Mouse (Mus musculus): ENCODE measurements at regions not wholly inside any gene's neighbourhood (a gene's known extent, or its start where the extent isn't known, plus 50 kb on each side); places are given as distances from the start of the nearest gene placed in this dataset.

- DNase-seq (ENCODE audit: low spot score) = no peak
Measured at GRCm38 (mm10) chr12:106399085-106399484, 389.1 kb downstream of the Vrk1 start.

GRCm38 (mm10) chr12:106411075-106411474 lies 401.0 kb downstream of the Vrk1 start:
- DNase-seq (ENCODE audit: low spot score) = no peak

GRCm38 (mm10) chr12:106426631-106427030 lies 416.6 kb downstream of the Vrk1 start:
- no peak for DNase-seq (ENCODE audit: low spot score)

- no peak for DNase-seq (ENCODE audit: low spot score)
Measured at GRCm38 (mm10) chr12:106429991-106430390, 420.0 kb downstream of the Vrk1 start.

- no peak for DNase-seq (ENCODE audit: low spot score)
Measured at GRCm38 (mm10) chr12:106445151-106445550, 435.1 kb downstream of the Vrk1 start.

- DNase-seq (ENCODE audit: low spot score) = no peak
Measured at GRCm38 (mm10) chr12:106445976-106446375, 435.9 kb downstream of the Vrk1 start.

- no peak for DNase-seq (ENCODE audit: low spot score)
Measured at GRCm38 (mm10) chr12:106446876-106447532, 437.0 kb downstream of the Vrk1 start.

GRCm38 (mm10) chr12:106448551-106448950 lies 438.5 kb downstream of the Vrk1 start:
- DNase-seq (ENCODE audit: low spot score) = no peak

GRCm38 (mm10) chr12:106453491-106453890 lies 443.5 kb downstream of the Vrk1 start:
- DNase-seq (ENCODE audit: low spot score) = no peak

GRCm38 (mm10) chr12:106458215-106458614 lies 448.2 kb downstream of the Vrk1 start:
- no peak for DNase-seq (ENCODE audit: low spot score)

- DNase-seq (ENCODE audit: low spot score) = no peak
Measured at GRCm38 (mm10) chr12:106460650-106461049, 450.6 kb downstream of the Vrk1 start.

GRCm38 (mm10) chr12:106462281-106462680 lies 452.3 kb downstream of the Vrk1 start:
- DNase-seq (ENCODE audit: low spot score) = no peak

- DNase-seq (ENCODE audit: low spot score) = no peak
Measured at GRCm38 (mm10) chr12:106464701-106465100, 454.7 kb downstream of the Vrk1 start.

- no peak for DNase-seq (ENCODE audit: low spot score)
Measured at GRCm38 (mm10) chr12:106468173-106468860, 458.3 kb downstream of the Vrk1 start.

- no peak for DNase-seq (ENCODE audit: low spot score)
Measured at GRCm38 (mm10) chr12:106474501-106475165, 464.6 kb downstream of the Vrk1 start.

- DNase-seq (ENCODE audit: low spot score) = no peak
Measured at GRCm38 (mm10) chr12:106475486-106476050, 465.5 kb downstream of the Vrk1 start.

GRCm38 (mm10) chr12:106477040-106477665 lies 467.1 kb downstream of the Vrk1 start:
- no peak for DNase-seq (ENCODE audit: low spot score)

- no peak for DNase-seq (ENCODE audit: low spot score)
Measured at GRCm38 (mm10) chr12:106477731-106478130, 467.7 kb downstream of the Vrk1 start.

- no peak for DNase-seq (ENCODE audit: low spot score)
Measured at GRCm38 (mm10) chr12:106478381-106478781, 468.4 kb downstream of the Vrk1 start.

- DNase-seq (ENCODE audit: low spot score) = no peak
Measured at GRCm38 (mm10) chr12:106479067-106479877, 469.2 kb downstream of the Vrk1 start.

- DNase-seq (ENCODE audit: low spot score) = no peak
Measured at GRCm38 (mm10) chr12:106479878-106480194, 469.8 kb downstream of the Vrk1 start.

Measured in ovary, postnatal 14 days (tissue).